In the genomic region with DNA sequence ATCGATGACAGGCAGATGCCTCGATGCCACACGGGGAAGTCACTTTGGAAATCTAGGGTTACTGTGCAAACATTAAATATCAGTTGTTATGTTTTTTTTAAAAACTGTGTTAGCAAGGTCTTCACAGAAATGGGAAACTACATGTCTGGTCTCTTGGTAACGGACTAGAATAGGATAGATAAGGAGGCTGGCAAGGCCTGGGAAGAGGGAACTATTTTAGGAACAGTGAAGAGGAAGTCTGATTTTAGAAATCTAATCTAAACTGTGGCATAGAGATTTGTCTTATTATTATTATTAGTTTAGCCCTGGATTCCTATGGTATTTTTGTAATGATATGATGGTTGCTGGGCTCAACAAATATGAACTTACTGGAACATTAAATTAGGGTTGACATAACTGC, we compare ENCODE assay signal across 9 mouse cellular contexts. TPM values are rescaled to one million over a fixed set of nuclear protein-coding genes. Genes with fewer than 3 reads are reported as not detected.
A peak's percentile ranks its signal among the peaks of the same experiment; 100 is the strongest.
DNase-seq lines count a peak whose midpoint lies in the region; ATAC-seq and TF ChIP-seq lines count a peak whose summit lies in the region.
"Had no signal": no experiment of that assay in that cellular context is flagged by ENCODE, and none has a peak within 500 bp of the region (broad histone marks: within the 10 kb centered on the region; RNA-seq: fewer than 3 reads in every experiment).

No protein-coding gene starts in this region.

- DNase-seq in layer of hippocampus, adult 2 months (ENCODE audit: low spot score in 2 of 2), result no peak
- DNase-seq in layer of hippocampus, adult 18-20 months (ENCODE audit: low spot score in 2 of 2), result no peak
- DNase-seq in limb, embryonic 10.5 days (ENCODE audit: low spot score), result no peak
- DNase-seq in cerebellum, postnatal 10 days, result no peak
- no peak for DNase-seq in thymus, postnatal 4 days
- no peak for DNase-seq in lung, adult 2 months
- DNase-seq: lung, postnatal 4 days had no signal

- H3K27me3 ChIP-seq in limb, embryonic 10.5 days (ENCODE audit: low read depth, poor library complexity, severe bottlenecking), result no peaks in the 10 kb centered on the region
- no peaks in the 10 kb centered on the region for H3K27me3 ChIP-seq in neural tube, embryonic 12.5 days (replicated peaks)

- WGBS in limb, embryonic 10.5 days, result 90% methylated on average over 4 of the region's 4 CpGs
- 93% methylated on average over 4 of the region's 4 CpGs for WGBS in neural tube, embryonic 12.5 days
- 41% methylated on average over 4 of the region's 4 CpGs for WGBS in lung, adult 2 months

- ATAC-seq in neural tube, embryonic 12.5 days (ENCODE audit: low FRiP score, low read depth), result no peak

- no peaks in the 10 kb centered on the region for H3K9me3 ChIP-seq in limb, embryonic 10.5 days (replicated peaks)
- H3K9me3 ChIP-seq in neural tube, embryonic 12.5 days, result no peaks in the 10 kb centered on the region

- H3K4me3 ChIP-seq in layer of hippocampus, adult 2 months, result peak overlapping the region; percentile 93
- peak overlapping the region; percentile 5; the same call in 1 of the 2 replicates for H3K4me3 ChIP-seq in embryonic fibroblast, embryonic 13.5 days (ENCODE audit: insufficient read depth, low read length)
- H3K4me3 ChIP-seq in limb, embryonic 10.5 days, result peak overlapping the region; percentile 86
- no peak overlapping the region for H3K4me3 ChIP-seq in neural tube, embryonic 12.5 days
- H3K4me3 ChIP-seq in lung, adult 2 months (replicated peaks; ENCODE audit: extremely low read depth, low read depth, low read length), result no peak overlapping the region

- H3K4me2 ChIP-seq in neural tube, embryonic 12.5 days (replicated peaks), result peak overlapping the region; percentile 78

- peaks cover 21% of the 10 kb centered on the region for H3K36me3 ChIP-seq in limb, embryonic 10.5 days
- peaks cover 10% of the 10 kb centered on the region for H3K36me3 ChIP-seq in neural tube, embryonic 12.5 days

- no peak overlapping the region for H3K9ac ChIP-seq in neural tube, embryonic 12.5 days

- no peak overlapping the region for H3K27ac ChIP-seq in layer of hippocampus, adult 2 months
- H3K27ac ChIP-seq in embryonic fibroblast, embryonic 13.5 days (ENCODE audit: insufficient read depth, low read length), result no peak overlapping the region
- H3K27ac ChIP-seq in limb, embryonic 10.5 days, result no peak overlapping the region
- no peak overlapping the region for H3K27ac ChIP-seq in neural tube, embryonic 12.5 days

- no peak for TF ChIP-seq POLR2A in embryonic fibroblast, embryonic 13.5 days (IDR thresholded peaks at IDR 0.05; ENCODE audit: low read depth, low read length)
- no peak for TF ChIP-seq POLR2A in lung, adult 2 months (IDR thresholded peaks at IDR 0.05; ENCODE audit: borderline replicate concordance, extremely low read depth, low read depth, low read length)

- TF ChIP-seq CTCF in layer of hippocampus, adult 2 months (conservative IDR thresholded peaks at IDR 0.05), result no peak
- no peak for TF ChIP-seq CTCF in embryonic fibroblast, embryonic 13.5 days (IDR thresholded peaks at IDR 0.05; ENCODE audit: borderline replicate concordance, insufficient read depth, low read length)
- no peak for TF ChIP-seq CTCF in lung, adult 2 months (IDR thresholded peaks at IDR 0.05; ENCODE audit: insufficient read depth, low read length)

- H3K4me1 ChIP-seq in embryonic fibroblast, embryonic 13.5 days (ENCODE audit: control insufficient read depth, insufficient read depth, low read length), result no peaks in the 10 kb centered on the region
- H3K4me1 ChIP-seq in limb, embryonic 10.5 days, result peaks cover 7% of the 10 kb centered on the region
- 0 out of 2 replicates have a peak, but pooled peaks cover 4% of the 10 kb centered on the region for H3K4me1 ChIP-seq in neural tube, embryonic 12.5 days
- H3K4me1 ChIP-seq in lung, adult 2 months (ENCODE audit: control insufficient read depth, insufficient read depth, low read length), result no peaks in the 10 kb centered on the region

RNA-seq across cellular contexts. Expression of a gene that starts 1.1 kb away (rescaled TPM):
- 10 to 100 TPM; 21.6 to 23.2 TPM for total RNA-seq in layer of hippocampus, adult 2 months (2021)
- total RNA-seq in layer of hippocampus, adult 18-20 months (2021), result 10 to 100 TPM; 22.6 to 23.2 TPM
- 27.3 and 29.4 TPM in 2 replicates for polyA plus RNA-seq in embryonic fibroblast, embryonic 13.5 days (2011; ENCODE audit: insufficient read length, low read depth, missing spikeins)
- 87.6 and 89.9 TPM in 2 replicates for polyA plus RNA-seq in limb, embryonic 10.5 days (2016; fragmentation: Nextera tagmentation; extraction: Ambion mirVana)
- 88.2 and 91.5 TPM in 2 replicates for polyA plus RNA-seq in neural tube, embryonic 12.5 days (2016; fragmentation: Nextera tagmentation; extraction: Ambion mirVana)
- 10.5 and 16.1 TPM in 2 replicates for polyA plus RNA-seq in lung, adult 2 months (2012; rRNA removed)

RNA-seq across cellular contexts. Expression of a gene that starts 48.0 kb away (rescaled TPM):
- 10 to 100 TPM; 58.7 to 59.4 TPM for total RNA-seq in layer of hippocampus, adult 2 months (2021)
- total RNA-seq in layer of hippocampus, adult 18-20 months (2021), result 10 to 100 TPM; 57.7 to 58.3 TPM
- polyA plus RNA-seq in embryonic fibroblast, embryonic 13.5 days (2011; ENCODE audit: insufficient read length, low read depth, missing spikeins), result 60.8 and 65.3 TPM in 2 replicates
- polyA plus RNA-seq in limb, embryonic 10.5 days (2016; fragmentation: Nextera tagmentation; extraction: Ambion mirVana), result 105 and 108 TPM in 2 replicates
- polyA plus RNA-seq in neural tube, embryonic 12.5 days (2016; fragmentation: Nextera tagmentation; extraction: Ambion mirVana), result 152 and 156 TPM in 2 replicates
- 12.8 and 25.2 TPM in 2 replicates for polyA plus RNA-seq in lung, adult 2 months (2012; rRNA removed)

Comparison
In these comparisons a context has a peak if more than half of its experiments do, and no peak if none do; other contexts are left out.
1. H3K4me3 ChIP-seq: peak in layer of hippocampus, adult 2 months (single experiment), embryonic fibroblast, embryonic 13.5 days (single experiment) and limb, embryonic 10.5 days (single experiment); none in neural tube, embryonic 12.5 days (single experiment) and lung, adult 2 months (single experiment).